Mouse (Mus musculus) embryonic facial prominence, embryonic 10.5 days (tissue): ENCODE measurements around the gene Snap23. TPM values are rescaled to one million over a fixed set of nuclear protein-coding genes. Genes with fewer than 3 reads are reported as not detected.

Experiments used
- DNase-seq: peaks from one replicate; pipeline ENCODE4 v3.0.0-alpha.2; 2017; ENCODE audit warnings: low spot score
- H3K27ac ChIP-seq: fragments of 300-500 bp; sonication (generic); replicated peaks from 2 replicates; pipeline ENCODE4 v1.5.1; 2016; ENCODE audit warnings: mild to moderate bottlenecking
- H3K27me3 ChIP-seq: fragments of 300-500 bp; sonication (generic); replicated peaks from 2 replicates; pipeline ENCODE4 v1.6.1; 2016; ENCODE audit warnings: low read depth, mild to moderate bottlenecking; ENCODE audit not compliant: poor library complexity, severe bottlenecking
- H3K36me3 ChIP-seq: fragments of 300-500 bp; sonication (generic); replicated peaks from 2 replicates; pipeline ENCODE4 v1.6.1; 2016; ENCODE audit warnings: mild to moderate bottlenecking, moderate library complexity
- H3K4me1 ChIP-seq: fragments of 300-500 bp; sonication (generic); 2 replicates; pipeline ENCODE4 v1.6.1; 2016
- H3K4me3 ChIP-seq: fragments of 300-500 bp; sonication (generic); 2 replicates; pipeline ENCODE4 v1.5.1; 2016; ENCODE audit warnings: mild to moderate bottlenecking, moderate library complexity
- H3K9me3 ChIP-seq: fragments of 300-500 bp; sonication (generic); 2 replicates; pipeline ENCODE4 v1.6.1; 2016; ENCODE audit warnings: mild to moderate bottlenecking
- WGBS: fragments of 180-500 bp; shearing (Covaris S2); methylation state at CpG from one replicate; pipeline ENCODE4 v1.1.7; 2016; 5-methylcytosine and 5-hydroxymethylcytosine counted together
- polyA plus RNA-seq: library from polyadenylated mRNA; unstranded; fragments of >200 nt; fragmentation: Nextera tagmentation; extraction: Ambion mirVana; gene quantifications from 2 replicates; pipeline ENCODE4 v1.2.1, GENCODE M21; 2016

The Snap23 gene
- polyA plus RNA-seq, 1 experiment from 2014 or later, result 57.4 TPM

DNA sequence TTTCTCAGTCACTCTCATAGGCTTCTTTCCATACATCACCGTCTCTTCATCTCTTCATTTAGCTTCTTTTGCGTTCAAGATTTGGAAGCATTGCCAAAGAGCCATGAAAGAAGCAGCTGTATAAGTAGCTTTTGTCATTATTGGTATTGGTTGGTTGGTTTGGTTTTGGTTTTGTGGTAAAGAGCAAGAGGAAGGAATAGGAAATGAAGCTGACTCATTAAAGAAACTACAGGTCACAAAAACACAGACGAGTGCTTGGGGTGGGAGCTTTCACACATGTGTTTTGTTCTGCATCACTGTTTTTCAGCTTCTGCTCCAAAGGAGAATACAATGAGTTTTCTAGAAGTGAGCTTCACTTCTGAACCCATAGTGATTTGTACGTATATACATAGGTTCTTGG lies 32.0 kb downstream of the Snap23 start:
- H3K36me3 ChIP-seq, result peaks cover 90% of the 10 kb centered on the region
- no peaks in the 10 kb centered on the region for H3K27me3 ChIP-seq
- no peaks in the 10 kb centered on the region for H3K4me1 ChIP-seq
- H3K4me3 ChIP-seq, result no peak overlapping the region
- WGBS, result 92% methylated on average over 4 of the region's 4 CpGs
- no peak overlapping the region for H3K27ac ChIP-seq
- no peak for DNase-seq
- no peaks in the 10 kb centered on the region for H3K9me3 ChIP-seq

DNA sequence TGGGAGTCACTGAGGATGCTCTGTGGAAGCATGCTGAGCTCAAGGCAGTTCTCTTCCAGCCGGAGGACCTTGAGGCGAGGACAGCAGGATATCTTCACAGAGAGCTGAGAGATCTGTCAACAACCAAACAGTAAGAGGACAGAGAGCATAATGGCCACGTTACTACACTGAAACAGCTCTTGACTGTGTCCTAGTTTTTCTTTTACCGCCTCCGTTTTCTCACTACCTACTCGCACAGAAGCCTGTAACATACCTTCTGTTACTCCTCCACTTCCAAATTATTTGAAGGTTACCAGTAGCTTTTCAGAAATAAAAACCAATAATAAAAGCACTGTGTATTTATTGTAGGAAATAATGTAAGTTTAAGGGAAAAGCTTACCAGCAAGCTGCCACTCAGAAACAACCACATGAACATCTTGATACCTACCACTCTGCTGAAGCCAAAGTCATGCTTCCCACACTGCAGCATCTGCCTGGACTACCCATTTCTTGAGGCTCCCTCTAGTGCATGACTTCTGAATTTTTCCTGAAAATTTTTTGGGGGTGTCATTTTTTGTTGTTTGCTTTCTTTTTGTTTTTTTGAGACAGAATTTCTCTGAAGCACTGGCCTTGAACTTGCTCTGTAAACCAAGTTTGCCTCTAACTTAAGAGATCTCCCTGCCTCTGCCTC lies 38.7 kb downstream of the Snap23 start:
- H3K9me3 ChIP-seq, result no peaks in the 10 kb centered on the region
- no peak for DNase-seq
- peaks cover 36% of the 10 kb centered on the region for H3K36me3 ChIP-seq
- peaks cover 17% of the 10 kb centered on the region for H3K4me1 ChIP-seq
- WGBS, result 85% methylated on average over 6 of the region's 6 CpGs
- no peak overlapping the region for H3K4me3 ChIP-seq
- H3K27ac ChIP-seq, result no peak overlapping the region
- H3K27me3 ChIP-seq, result no peaks in the 10 kb centered on the region

DNA sequence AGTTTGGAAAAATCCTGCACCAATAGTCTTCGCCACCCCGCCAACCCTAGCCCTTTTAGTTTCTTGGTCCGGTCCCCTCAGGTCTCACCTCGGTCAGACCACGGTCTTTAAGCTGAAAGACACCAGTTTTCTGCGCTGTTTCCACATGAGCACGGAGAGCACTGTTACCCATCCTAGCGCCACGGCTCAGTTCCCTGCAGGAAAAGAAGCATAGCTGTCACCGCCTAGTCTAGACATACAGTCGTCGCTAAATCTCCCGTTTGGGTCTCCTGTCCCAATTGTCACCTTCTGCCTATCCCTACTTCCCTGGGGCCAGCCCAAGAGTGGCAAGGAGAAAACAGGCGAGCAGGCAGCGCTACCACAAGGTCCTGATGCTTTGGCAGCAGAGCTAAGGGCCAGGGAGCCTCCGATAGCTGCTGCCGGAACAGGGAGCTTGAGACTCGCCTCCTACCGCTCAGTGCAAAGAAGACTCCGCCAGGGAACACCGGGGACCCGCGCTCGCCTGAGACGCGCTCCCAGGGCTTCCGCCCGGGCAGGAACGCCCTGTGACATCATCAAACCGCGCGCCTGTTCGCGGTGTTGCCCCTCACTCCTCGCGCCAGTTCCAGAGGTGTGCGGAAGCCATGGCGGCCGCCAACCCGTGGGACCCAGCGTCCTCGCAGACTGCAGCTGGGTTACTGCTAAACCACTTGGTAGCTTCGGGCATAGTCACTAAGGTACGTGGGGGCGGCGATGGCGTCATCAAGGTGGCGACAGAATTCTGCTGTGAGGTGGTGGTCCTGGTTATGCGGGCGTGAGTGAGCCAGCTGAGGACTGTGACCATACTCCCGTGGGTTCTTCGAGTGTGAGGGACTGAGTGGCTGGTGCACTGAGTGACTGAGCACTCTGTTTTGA lies 41.6 kb downstream of the Snap23 start, which contains the start of the genes Haus2 and Lrrc57:
Haus2 (plus strand) TSS at position 554 of the 894 bp plus-strand sequence.
Lrrc57 (minus strand) TSS at position 691 of the 894 bp plus-strand sequence.
- Histone ChIP-seq H3K4me1 (peaks cover 17% of the 10 kb centered on the region), H3K27me3 (no peaks in the 10 kb centered on the region), H3K36me3 (peaks cover 28% of the 10 kb centered on the region), H3K4me3 (peak within 1 kb of the TSS; percentile 80), H3K9me3 (no peaks in the 10 kb centered on the region), H3K27ac (peak within 1 kb of the TSS; percentile 95)
- DNase-seq, result peak; percentile 94
- WGBS, result under 1% methylated on average over 52 of the region's 52 CpGs

DNA sequence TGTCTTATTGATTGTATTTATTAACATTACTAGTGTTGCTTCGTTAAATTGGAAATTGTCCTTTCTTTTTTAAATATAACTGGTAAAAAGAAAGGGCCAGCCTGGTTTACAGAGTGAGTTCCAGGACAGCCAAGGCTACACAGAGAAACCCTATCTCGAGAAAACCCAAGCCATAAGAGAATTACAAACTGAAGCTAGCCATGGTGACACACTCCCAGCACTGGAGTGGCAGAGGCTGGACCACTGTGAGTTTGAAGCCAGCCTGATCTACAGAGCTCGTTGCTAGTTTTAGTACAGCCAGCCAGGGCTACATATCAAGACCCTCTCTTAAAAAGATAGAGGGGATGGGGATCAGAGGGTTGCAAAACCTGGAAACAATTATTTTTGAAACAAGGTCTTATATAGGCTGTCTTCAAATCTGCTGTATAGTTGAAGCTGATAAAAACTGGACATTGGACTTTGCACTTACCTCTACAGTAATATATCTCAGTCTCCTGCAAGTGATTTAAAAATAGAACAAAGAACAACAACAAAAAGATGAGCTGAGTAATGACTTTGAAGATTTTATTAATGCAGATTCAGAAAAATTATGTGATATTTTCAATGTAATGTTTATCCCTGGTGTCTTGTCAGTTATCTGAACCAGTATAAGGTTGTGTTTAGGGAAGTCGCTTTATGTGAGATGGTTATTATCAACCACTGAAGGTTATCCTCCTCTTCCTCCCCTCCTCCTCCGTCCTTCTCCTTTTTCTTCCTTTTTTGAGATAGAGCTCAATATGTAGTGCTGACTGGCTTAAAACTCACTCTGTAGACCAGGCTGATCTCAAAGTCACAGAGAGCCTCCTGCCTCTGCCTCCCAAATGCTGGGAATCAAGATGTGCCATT lies 49.0 kb downstream of the Snap23 start:
- no peak for DNase-seq
- H3K27me3 ChIP-seq, result no peaks in the 10 kb centered on the region
- WGBS, result 89% methylated on average over 5 of the region's 5 CpGs
- peaks cover 81% of the 10 kb centered on the region for H3K36me3 ChIP-seq
- H3K4me3 ChIP-seq, result no peak overlapping the region
- H3K9me3 ChIP-seq, result no peaks in the 10 kb centered on the region
- no peaks in the 10 kb centered on the region for H3K4me1 ChIP-seq
- no peak overlapping the region for H3K27ac ChIP-seq

DNA sequence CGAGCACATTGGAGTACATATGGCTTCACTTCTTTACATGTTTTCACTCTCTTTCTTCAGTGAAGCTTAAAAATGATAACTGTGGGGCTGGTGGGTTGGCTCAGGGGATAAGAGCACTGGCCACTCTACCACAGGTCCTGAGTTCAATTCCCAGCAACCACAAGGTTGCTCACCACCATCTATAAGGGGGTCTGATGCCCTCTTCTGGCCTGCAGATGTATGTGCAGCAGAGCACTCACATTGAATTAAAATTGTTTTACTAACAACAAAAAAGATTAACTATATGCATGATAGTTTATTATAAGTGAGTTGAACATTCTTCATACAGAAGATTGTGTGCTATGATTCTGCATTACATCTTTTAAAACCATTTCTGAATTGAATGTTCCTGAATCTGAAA lies 52.1 kb downstream of the Snap23 start:
- no peak overlapping the region for H3K4me3 ChIP-seq
- H3K9me3 ChIP-seq, result no peaks in the 10 kb centered on the region
- no peaks in the 10 kb centered on the region for H3K27me3 ChIP-seq
- no peak overlapping the region for H3K27ac ChIP-seq
- DNase-seq, result no peak
- H3K4me1 ChIP-seq, result no peaks in the 10 kb centered on the region
- peaks cover 62% of the 10 kb centered on the region for H3K36me3 ChIP-seq
- WGBS, result 92% methylated on average over 1 of the region's 1 CpGs

DNA sequence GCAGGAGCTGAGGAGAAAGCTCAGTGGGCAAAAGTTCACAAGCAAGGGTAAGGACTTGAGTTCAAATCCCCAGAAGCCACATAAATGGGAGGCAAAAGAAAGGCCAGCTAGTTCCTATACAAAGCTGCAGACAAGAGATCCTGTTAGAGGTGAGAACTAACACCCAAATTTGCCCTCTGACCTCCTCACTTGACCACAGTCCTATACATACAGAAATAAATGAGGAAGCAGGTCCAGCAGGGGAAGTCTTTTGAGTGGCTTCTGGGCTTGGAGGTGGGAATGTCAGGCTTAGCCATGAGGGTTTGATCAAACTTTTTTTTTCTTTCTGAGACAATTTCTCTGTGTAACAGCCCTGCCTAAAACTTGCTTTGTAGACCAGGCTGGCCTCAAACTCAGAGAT lies 55.4 kb downstream of the Snap23 start:
- Histone ChIP-seq H3K27ac (no peak overlapping the region), H3K36me3 (peaks cover 29% of the 10 kb centered on the region), H3K27me3 (no peaks in the 10 kb centered on the region), H3K4me3 (no peak overlapping the region), H3K4me1 (no peaks in the 10 kb centered on the region), H3K9me3 (no peaks in the 10 kb centered on the region)
- DNase-seq, result no peak

DNA sequence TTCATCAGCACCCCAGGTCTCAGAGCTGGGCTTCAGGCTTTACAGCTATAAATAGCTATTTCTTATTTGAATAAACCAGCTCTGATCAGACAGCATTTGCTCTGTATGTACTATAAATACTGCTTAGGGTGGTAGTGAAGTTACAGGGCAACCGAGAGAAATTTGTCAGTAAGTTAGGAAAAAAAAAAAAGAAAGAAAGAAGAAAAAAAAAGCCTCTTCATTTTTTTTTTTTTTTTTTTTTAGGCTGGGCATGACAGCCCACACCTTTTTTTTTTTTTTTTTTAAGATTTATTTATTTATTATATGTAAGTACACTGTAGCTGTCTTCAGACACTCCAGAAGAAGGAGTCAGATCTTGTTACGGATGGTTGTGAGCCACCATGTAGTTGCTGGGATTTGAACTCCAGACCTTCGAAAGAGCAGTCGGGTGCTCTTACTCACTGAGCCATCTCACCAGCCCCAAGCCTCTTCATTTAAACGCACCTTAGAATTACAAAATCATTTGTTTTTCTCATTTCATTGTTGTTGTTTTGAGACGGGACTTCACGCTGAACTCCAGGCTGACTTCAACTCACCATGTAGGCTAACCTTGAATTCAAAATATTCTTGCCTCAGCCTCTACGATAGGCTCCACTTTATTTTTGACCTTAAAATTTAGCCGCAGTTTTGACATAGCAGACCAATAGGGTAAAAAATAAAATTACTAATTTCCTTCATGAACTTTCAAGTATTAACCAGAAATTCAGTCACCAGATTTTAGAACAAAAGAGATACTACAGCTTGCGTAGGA lies 60.8 kb downstream of the Snap23 start:
- peak overlapping the region; percentile 78 for H3K27ac ChIP-seq
- no peak for DNase-seq
- WGBS, result 33% methylated on average over 10 of the region's 10 CpGs

DNA sequence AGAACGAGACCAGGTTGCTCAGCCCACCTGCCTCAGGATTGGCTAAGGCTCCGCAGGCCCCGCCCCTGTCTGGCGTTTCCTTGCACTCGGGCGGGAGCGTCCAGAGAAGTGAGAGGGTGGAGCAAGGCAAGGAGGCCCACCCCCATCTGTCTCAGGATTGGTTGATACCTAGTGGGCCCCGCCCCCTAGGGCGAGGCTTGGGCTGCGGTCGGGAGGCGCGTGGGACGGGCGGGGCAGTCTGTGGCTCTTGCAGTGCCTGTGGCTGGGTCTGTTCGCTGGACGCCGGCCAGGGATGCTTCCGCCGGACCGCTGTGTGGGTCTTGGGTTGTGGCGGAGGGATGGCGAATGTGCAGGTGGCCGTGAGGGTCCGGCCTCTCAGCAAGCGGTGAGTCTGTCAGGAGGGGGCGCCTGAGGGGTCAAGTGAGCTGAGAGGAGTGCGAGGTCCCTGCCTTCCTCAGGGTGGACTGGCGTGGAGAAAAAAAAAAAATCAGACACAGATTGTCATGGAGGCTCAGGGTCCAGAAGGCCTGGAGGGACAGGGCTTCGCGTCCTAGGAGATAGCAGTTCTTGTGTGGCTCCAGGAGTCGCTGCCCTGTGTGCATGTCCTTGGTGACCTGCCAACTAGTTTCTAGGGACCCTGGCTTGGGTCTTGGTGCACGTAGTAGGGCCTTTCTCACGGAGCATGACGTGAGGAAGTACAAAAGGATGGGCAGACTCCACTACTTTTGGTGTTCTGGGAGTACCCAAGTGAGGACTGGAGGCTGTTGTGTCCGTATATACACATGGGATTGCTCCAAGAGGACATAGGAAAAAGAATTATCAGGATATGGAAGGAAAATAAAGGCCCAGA lies 61.6 kb downstream of the Snap23 start, which contains the start of gene Stard9:
Stard9 (plus strand) TSS at position 236 of the 850 bp plus-strand sequence.
- peaks cover 4% of the 10 kb centered on the region; the same call in 1 of the 2 replicates for H3K36me3 ChIP-seq
- H3K4me1 ChIP-seq, result peaks cover 9% of the 10 kb centered on the region; the same call in 1 of the 2 replicates
- WGBS, result 2% methylated on average over 36 of the region's 36 CpGs
- H3K27ac ChIP-seq, result peak within 1 kb of the TSS; percentile 80
- DNase-seq, result peak; percentile 99
- H3K9me3 ChIP-seq, result no peaks in the 10 kb centered on the region
- H3K4me3 ChIP-seq, result peak within 1 kb of the TSS; percentile 67
- H3K27me3 ChIP-seq, result no peaks in the 10 kb centered on the region

More for the DNA sequence above, 60.8 kb downstream of the Snap23 start:
- Histone ChIP-seq H3K4me3 (peak overlapping the region; percentile 67), H3K4me1 (peaks cover 9% of the 10 kb centered on the region; the same call in 1 of the 2 replicates), H3K36me3 (0 out of 2 replicates have a peak, but pooled peaks cover 4% of the 10 kb centered on the region), H3K27me3 (no peaks in the 10 kb centered on the region), H3K9me3 (no peaks in the 10 kb centered on the region)

DNA sequence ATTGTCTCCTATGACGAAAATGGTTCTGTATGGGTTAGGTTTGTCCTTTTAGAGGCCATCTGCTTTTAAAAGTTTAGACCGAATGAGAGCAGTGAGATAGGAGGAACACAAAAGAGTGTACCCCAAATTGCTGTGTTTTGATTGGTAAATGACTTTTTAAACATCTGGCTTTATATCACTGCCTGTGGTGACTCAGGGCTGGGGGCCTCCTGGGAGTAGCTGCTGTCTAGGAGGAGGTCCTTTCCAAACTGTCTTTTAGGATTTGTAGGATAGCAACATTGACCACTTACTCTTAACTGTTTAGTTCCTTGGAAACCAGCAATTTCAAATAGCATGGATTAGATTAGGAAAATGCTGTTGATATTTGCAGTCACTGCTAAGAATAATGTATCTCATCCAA lies 62.8 kb downstream of the Snap23 start:
- H3K27ac ChIP-seq, result no peak overlapping the region
- H3K27me3 ChIP-seq, result no peaks in the 10 kb centered on the region
- WGBS, result 83% methylated on average over 2 of the region's 2 CpGs
- H3K9me3 ChIP-seq, result no peaks in the 10 kb centered on the region
- no peak overlapping the region for H3K4me3 ChIP-seq
- H3K4me1 ChIP-seq, result peaks cover 9% of the 10 kb centered on the region; the same call in 1 of the 2 replicates
- peaks cover 11% of the 10 kb centered on the region for H3K36me3 ChIP-seq
- no peak for DNase-seq

DNA sequence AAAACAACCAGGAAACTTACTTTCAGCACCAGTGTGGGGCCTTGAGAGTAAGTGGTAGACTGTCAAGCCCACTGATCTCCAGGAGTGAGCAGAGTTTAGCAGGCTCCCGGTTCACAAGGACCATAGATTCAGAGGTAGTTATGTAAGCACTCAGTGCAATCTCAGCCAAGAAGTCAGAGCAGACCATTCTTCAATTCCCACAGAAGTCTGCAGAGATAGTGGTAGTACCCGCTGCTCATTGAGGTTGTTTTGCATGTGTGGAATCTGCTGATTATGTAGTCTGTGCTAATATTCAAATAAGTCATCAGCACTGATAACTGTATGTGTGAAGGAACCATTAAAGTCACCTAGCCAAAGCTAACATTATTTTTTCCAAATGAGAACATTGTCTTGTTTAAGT lies 63.2 kb downstream of the Snap23 start:
- peaks cover 9% of the 10 kb centered on the region; the same call in 1 of the 2 replicates for H3K4me1 ChIP-seq
- no peaks in the 10 kb centered on the region for H3K27me3 ChIP-seq
- 80% methylated on average over 2 of the region's 2 CpGs for WGBS
- DNase-seq, result no peak
- no peaks in the 10 kb centered on the region for H3K9me3 ChIP-seq
- no peak overlapping the region for H3K4me3 ChIP-seq
- peaks cover 15% of the 10 kb centered on the region for H3K36me3 ChIP-seq
- no peak overlapping the region for H3K27ac ChIP-seq

DNA sequence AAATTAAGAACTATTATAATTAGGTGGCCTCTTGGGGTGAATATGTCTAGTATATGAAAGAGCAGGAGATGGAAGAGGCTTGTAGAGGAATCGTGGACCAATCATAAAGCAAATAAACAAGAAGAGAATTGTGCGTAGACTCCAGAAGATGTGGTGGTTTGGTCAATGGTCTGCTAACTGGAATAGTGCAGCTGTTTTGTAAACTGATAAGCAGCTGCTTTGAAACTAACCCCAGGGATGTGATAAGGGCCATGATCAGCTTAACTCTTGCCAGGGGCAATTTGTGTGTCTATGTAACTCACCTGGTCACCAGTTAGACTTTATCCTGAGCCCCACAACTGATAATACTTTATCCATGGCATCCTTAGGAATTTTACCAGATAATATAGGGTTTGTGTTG lies 64.0 kb downstream of the Snap23 start:
- peaks cover 15% of the 10 kb centered on the region for H3K36me3 ChIP-seq
- 92% methylated on average over 2 of the region's 2 CpGs for WGBS
- no peak for DNase-seq
- no peak overlapping the region for H3K4me3 ChIP-seq
- H3K27ac ChIP-seq, result no peak overlapping the region
- H3K27me3 ChIP-seq, result no peaks in the 10 kb centered on the region
- peaks cover 9% of the 10 kb centered on the region; the same call in 1 of the 2 replicates for H3K4me1 ChIP-seq
- H3K9me3 ChIP-seq, result no peaks in the 10 kb centered on the region
